Mouse (Mus musculus) midbrain, postnatal 0 days (tissue): Measurements from ENCODE around the gene Tacr3. TPM values are rescaled to one million over a fixed set of nuclear protein-coding genes. Genes with fewer than 3 reads are reported as not detected.

Experiments used
- ATAC-seq: fragments of 200-750 bp; cut with Nextera tagmentation; 2 replicates; pipeline ENCODE4 v1.8.0; 2017; ENCODE audit warnings: moderate number of reproducible peaks, mild to moderate bottlenecking, moderate TSS enrichment, moderate library complexity; ENCODE audit not compliant: low FRiP score
- DNase-seq: peaks from one replicate; pipeline ENCODE4 v3.0.0-alpha.2; 2015; ENCODE audit warnings: low spot score
- H3K27ac ChIP-seq: fragments of 300-500 bp; sonication (generic); 2 replicates; pipeline ENCODE4 v1.5.1; 2014; ENCODE audit warnings: low read depth, mild to moderate bottlenecking, low read length, mixed read lengths
- H3K27me3 ChIP-seq: fragments of 300-500 bp; sonication (generic); 2 replicates; pipeline ENCODE4 v1.6.1; 2014; ENCODE audit warnings: low read length, control low read depth, mixed read lengths; ENCODE audit not compliant: insufficient read depth
- H3K36me3 ChIP-seq: fragments of 300-500 bp; sonication (generic); 2 replicates; pipeline ENCODE4 v1.6.1; 2014; ENCODE audit warnings: low read length, control low read depth, mixed read lengths; ENCODE audit not compliant: insufficient read depth
- H3K4me1 ChIP-seq: fragments of 300-500 bp; sonication (generic); 2 replicates; pipeline ENCODE4 v1.6.1; 2014; ENCODE audit warnings: mild to moderate bottlenecking, control low read depth, antibody characterized with exemption, low read length, mixed read lengths; ENCODE audit not compliant: insufficient read depth
- H3K4me2 ChIP-seq: fragments of 300-500 bp; sonication (generic); 2 replicates; pipeline ENCODE4 v1.6.1; 2014; ENCODE audit warnings: low read depth, mild to moderate bottlenecking, low read length, mixed read lengths; ENCODE audit not compliant: poor library complexity, severe bottlenecking
- H3K4me3 ChIP-seq: fragments of 300-500 bp; sonication (generic); 2 replicates; pipeline ENCODE4 v1.5.1; 2014; ENCODE audit warnings: low read depth, mild to moderate bottlenecking, low read length, moderate library complexity
- H3K9ac ChIP-seq: fragments of 300-500 bp; sonication (generic); replicated peaks from 2 replicates; pipeline ENCODE4 v1.6.1; 2014; ENCODE audit warnings: mild to moderate bottlenecking, low read length, moderate library complexity, mixed read lengths; ENCODE audit not compliant: poor library complexity, severe bottlenecking
- H3K9me3 ChIP-seq: fragments of 300-500 bp; sonication (generic); 2 replicates; pipeline ENCODE4 v1.6.1; 2016; ENCODE audit warnings: low read length, control low read depth
- CTCF ChIP-seq: IDR thresholded peaks from 2 replicates; pipeline ENCODE4 v1.5.1; 2016; ENCODE audit warnings: antibody characterized with exemption, mild to moderate bottlenecking
- whole genome bisulfite sequencing: fragments of 180-500 bp; shearing (Covaris S2); extraction: QIAGEN DNeasy Blood & Tissue Kit; methylation state at CpG from one replicate; pipeline ENCODE4 v1.1.7; 2014; 5-methylcytosine and 5-hydroxymethylcytosine counted together
- polyA plus RNA-seq: library from polyadenylated mRNA; unstranded; fragments of >200 nt; fragmentation: Nextera tagmentation; extraction: Ambion mirVana; gene quantifications from 2 replicates; pipeline ENCODE4 v1.2.1, GENCODE M21; 2015
- total RNA-seq: library from RNA; depleted of rRNA; stranded (reverse); fragments of >200 nt; gene quantifications from 2 replicates; pipeline ENCODE4 v1.2.3, GENCODE M21; 2014; rRNA removed

Gene Tacr3
- total RNA-seq (6.2 and 7.6 TPM in 2 replicates), polyA plus RNA-seq (5.1 and 5.9 TPM in 2 replicates)

- WGBS, result under 1% methylated on average over 36 of the region's 36 CpGs
- ATAC-seq (peak; percentile 70), DNase-seq (peak; percentile 9)
- Histone ChIP-seq H3K9me3 (no peaks in the 10 kb centered on the region), H3K36me3 (no peaks in the 10 kb centered on the region), H3K9ac (peak within 1 kb of the TSS; percentile 50; the same call in 1 of the 2 replicates), H3K27me3 (no peaks in the 10 kb centered on the region), H3K4me1 (no peaks in the 10 kb centered on the region), H3K4me3 (peak within 1 kb of the TSS; percentile 57), H3K27ac (no peak within 1 kb of the TSS), H3K4me2 (peak within 1 kb of the TSS; percentile 70)
- no peak for TF ChIP-seq CTCF
Measured at GRCm38 (mm10) chr3:134828875-134829530, at the start of gene Tacr3. TSS of gene Tacr3 (plus strand) at chr3:134829007.

DNA sequence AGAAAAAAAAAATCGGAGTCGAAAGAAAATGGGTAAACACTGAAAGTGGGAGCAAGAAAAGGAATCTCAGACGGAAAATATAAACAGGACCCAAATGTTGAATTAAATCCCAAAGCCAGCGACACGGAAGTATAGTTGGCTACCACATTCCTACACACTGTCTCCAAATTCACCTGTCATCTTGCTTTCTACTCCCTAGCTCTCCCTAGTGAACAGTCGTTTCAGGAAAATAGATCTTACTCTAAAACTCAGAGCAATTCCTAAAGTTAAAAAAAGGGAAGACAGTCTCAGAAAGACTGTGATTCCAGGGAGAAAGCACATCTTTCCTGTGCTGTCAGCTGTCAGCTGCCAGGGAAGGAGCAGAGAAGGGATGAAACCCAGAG lies 324 bp upstream of the Tacr3 start:
- WGBS, result 48% methylated on average over 6 of the region's 6 CpGs
- peak overlapping the region; percentile 70 for H3K4me2 ChIP-seq
- no peaks in the 10 kb centered on the region for H3K9me3 ChIP-seq
- peak overlapping the region; percentile 50; the same call in 1 of the 2 replicates for H3K9ac ChIP-seq
- H3K27me3 ChIP-seq, result no peaks in the 10 kb centered on the region
- H3K4me3 ChIP-seq, result peak overlapping the region; percentile 57
- ATAC-seq, result no peak
- no peaks in the 10 kb centered on the region for H3K4me1 ChIP-seq
- 0 out of 2 replicates have a peak, but pooled peaks have one; percentile 9 for TF ChIP-seq CTCF
- H3K27ac ChIP-seq, result no peak overlapping the region
- no peaks in the 10 kb centered on the region for H3K36me3 ChIP-seq
- no peak for DNase-seq

DNA sequence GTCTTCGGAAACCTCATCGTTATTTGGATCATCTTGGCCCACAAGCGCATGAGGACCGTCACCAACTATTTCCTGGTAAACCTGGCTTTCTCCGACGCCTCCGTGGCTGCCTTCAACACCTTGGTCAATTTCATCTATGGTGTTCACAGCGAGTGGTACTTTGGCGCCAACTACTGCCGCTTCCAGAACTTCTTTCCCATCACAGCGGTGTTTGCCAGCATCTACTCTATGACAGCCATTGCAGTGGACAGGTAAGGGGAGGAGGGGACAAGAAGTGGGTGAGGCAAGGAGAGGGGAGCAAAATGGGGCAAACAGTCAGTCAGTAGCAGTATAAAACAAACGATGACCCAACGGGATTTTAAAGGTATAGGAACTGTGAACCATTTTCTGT lies 719 bp downstream of the Tacr3 start:
- ATAC-seq (peak; percentile 57), DNase-seq (peak; percentile 63)
- H3K27me3 ChIP-seq, result no peaks in the 10 kb centered on the region
- TF ChIP-seq CTCF, result peak; percentile 68
- H3K4me3 ChIP-seq, result peak overlapping the region; percentile 57
- WGBS, result 8% methylated on average over 13 of the region's 13 CpGs
- peak overlapping the region; percentile 50; the same call in 1 of the 2 replicates for H3K9ac ChIP-seq
- peak overlapping the region; percentile 70 for H3K4me2 ChIP-seq
- H3K36me3 ChIP-seq, result no peaks in the 10 kb centered on the region
- H3K9me3 ChIP-seq, result no peaks in the 10 kb centered on the region
- H3K4me1 ChIP-seq, result no peaks in the 10 kb centered on the region
- no peak overlapping the region for H3K27ac ChIP-seq

- Histone ChIP-seq H3K9ac (no peak overlapping the region), H3K27me3 (no peaks in the 10 kb centered on the region), H3K36me3 (no peaks in the 10 kb centered on the region), H3K4me2 (no peak overlapping the region), H3K27ac (no peak overlapping the region), H3K4me3 (no peak overlapping the region), H3K9me3 (no peaks in the 10 kb centered on the region), H3K4me1 (no peaks in the 10 kb centered on the region)
- TF ChIP-seq CTCF, result no peak
- ATAC-seq, result no peak
- 36% methylated on average over 4 of the region's 4 CpGs for WGBS
- DNase-seq, result no peak
Measured at GRCm38 (mm10) chr3:134851342-134851741, 22.5 kb downstream of the Tacr3 start.

DNA sequence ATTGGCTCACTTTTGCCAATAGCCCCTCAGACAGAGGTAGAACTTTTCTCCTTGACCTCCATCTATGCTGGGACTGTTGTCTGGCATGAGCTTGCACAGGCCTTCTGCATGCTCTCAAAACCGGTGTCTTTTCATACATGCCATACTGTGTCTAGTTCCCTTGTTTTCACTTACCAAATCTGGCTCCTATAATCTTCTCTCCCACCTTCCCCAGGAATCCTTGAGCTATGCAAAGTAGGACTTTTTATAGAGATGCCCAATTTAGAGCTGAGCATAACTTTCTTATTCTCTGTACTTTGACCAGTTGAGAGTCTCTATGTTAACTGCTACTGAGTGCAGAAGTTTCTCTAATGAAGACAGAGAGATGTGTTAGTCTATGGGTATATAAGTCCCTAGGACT lies 48.9 kb downstream of the Tacr3 start:
- WGBS, result 81% methylated on average over 1 of the region's 1 CpGs
- H3K27me3 ChIP-seq, result no peaks in the 10 kb centered on the region
- H3K36me3 ChIP-seq, result no peaks in the 10 kb centered on the region
- no peak overlapping the region for H3K27ac ChIP-seq
- no peak for DNase-seq
- TF ChIP-seq CTCF, result no peak
- no peaks in the 10 kb centered on the region for H3K4me1 ChIP-seq
- no peak overlapping the region for H3K4me2 ChIP-seq
- no peak overlapping the region for H3K9ac ChIP-seq
- no peaks in the 10 kb centered on the region for H3K9me3 ChIP-seq
- no peak overlapping the region for H3K4me3 ChIP-seq
- no peak for ATAC-seq

DNA sequence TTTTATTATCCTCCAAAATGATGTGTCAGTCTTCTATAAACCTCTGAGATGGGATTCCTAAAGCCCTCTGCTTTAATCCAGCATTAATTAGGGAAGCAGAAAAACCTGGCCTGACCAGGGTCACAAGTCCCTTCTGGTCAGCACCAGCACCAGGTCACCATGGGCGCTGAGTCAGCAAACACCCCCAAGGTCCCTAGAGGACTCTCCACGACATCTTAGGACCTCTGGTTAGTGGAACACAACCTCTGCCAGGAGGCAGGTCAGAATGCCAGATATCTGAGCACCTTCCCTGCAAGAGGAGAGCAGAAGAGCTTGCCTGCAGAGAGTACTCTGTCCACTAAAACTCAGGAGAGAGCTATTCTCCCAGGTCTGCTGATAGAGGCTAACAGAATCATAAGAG lies 67.0 kb downstream of the Tacr3 start:
- no peak for TF ChIP-seq CTCF
- no peak overlapping the region for H3K9ac ChIP-seq
- no peak overlapping the region for H3K27ac ChIP-seq
- H3K4me1 ChIP-seq, result no peaks in the 10 kb centered on the region
- H3K4me3 ChIP-seq, result no peak overlapping the region
- H3K4me2 ChIP-seq, result no peak overlapping the region
- DNase-seq (no peak), ATAC-seq (no peak)
- WGBS, result 80% methylated on average over 2 of the region's 2 CpGs
- H3K27me3 ChIP-seq, result no peaks in the 10 kb centered on the region
- H3K36me3 ChIP-seq, result no peaks in the 10 kb centered on the region
- no peaks in the 10 kb centered on the region for H3K9me3 ChIP-seq
